Mouse (Mus musculus): ENCODE measurements around the gene Pcgf1.

Pcgf1 gene

DNA sequence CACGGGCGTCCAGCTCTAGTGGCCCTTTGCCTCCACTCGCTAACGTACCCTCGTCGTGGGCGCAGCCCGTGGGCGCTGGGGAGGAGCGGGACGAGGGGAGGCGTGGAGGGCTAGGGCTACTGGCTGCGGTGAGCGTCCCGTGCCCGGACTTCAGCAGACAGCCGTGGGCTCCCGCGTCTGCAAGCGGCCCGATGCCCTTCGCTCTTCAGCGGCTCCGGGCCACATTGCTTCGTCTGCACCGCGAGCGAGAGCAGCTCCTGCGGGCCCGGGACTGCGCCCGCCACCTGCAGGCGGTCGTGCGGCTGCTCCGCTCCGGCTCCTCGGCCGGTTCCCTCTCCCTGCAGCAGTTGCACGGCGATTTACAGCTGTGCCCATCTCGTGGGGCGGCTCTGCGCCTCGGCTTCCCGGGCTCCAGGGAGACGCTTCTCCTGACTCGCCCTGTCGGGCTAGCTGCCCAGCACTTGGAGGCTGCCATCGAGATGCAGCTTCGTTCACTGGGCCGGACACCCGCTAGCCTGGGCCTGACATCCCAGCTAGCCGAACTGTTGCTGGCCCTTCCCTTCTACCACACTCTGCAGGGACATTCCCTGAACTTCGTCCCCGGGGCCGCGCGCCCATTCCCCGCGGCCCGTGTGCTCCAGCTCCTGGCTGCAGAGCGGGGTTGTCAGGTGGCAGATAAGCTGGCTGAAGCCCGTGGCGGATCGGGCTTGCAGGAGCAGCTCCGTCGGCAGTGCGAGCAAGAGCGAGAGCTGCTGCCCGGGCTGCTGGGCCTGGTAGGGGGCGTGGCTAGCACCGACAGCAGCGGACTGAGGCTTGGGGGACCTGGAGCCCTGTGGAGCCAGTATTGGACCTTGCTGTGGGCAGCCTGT, 24.3 kb downstream of the Pcgf1 start:
- no peak for DNase-seq (ENCODE audit: low read depth, low spot score)

DNA sequence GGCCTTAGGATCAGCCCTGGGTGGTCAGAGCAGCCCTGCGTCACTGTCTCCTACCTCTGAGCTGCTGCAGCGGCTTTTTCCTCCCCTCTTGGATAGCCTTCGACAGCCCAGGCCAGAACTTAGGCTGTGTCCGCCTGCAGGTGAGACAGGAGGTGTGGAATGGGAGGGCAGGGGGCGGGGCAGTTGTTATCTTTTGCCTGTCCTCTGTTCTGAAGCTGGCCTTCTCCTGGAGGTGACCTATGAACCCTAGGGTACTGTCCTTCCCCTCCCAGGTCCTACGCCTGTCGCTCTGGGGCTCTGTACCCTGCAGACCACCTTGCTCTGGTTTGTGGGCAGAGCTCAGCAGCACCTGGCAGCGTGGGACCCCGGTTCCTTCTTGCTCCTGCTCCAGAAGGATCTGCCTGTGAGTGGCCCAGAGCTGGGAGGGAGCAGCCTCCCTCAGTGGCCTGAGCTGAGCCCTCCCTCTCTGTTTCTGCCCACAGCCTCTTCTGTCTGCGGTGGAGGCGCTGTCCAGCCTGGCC, 25.5 kb downstream of the Pcgf1 start:
- DNase-seq (ENCODE audit: low read depth, low spot score), result no peak

DNA sequence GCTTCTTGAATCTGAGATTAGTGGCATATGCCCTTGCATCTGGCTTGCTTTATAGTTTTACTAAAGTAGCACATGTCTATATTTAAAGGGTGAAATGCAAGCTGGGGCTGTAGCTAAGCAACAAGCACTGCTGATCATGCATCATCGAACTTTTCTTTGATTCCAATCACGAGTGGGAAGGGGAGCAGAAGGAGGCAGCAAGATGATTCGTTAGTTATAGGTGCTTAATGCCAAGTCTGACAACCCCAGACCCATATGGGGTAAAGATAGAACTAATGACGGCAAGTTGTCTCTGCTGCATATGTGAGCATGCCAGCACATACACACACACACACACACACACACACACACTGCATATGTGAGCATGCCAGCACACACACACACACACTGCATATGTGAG, 26.5 kb downstream of the Pcgf1 start:
- DNase-seq (ENCODE audit: low read depth, low spot score), result no peak

DNA sequence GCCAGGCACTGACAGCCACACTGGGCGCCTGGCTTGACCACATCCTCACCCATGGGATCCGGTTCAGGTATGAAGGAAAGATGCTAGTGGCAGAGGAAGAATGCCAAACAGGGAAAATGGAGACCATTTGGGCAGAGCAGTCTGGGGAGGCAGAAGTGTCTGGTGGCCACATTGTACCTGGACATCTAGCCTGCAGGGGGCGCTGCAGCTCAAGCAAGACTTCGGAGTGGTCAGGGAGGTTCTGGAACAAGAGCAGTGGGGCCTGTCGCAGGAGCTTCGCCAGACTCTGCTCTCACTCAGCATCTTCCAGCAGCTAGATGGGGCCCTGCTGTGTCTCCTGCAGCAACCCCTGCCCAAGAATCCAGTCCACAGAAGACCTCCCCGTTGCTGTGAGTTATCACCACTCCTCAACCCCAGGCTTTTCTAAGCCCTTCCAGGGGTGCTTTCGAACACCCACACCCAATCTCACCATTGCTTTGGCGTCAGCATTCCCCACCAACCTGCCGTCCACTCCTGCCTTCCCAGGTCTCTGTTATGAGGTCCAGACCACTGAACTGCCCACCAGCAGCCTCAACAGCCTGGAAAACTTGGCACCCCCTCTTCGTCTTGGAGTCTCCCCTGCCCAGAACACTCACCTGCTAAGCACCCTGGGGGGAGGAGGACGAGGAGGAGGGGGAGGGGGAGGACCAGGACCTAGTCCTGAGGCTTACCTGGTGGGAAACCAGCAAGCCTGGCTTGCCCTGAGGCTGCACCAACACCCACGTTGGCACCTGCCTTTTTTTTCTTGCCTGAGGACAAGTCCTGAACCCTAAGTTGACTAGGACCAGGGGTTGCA, 30.1 kb downstream of the Pcgf1 start:
- DNase-seq (ENCODE audit: low read depth, low spot score), result peak; percentile 73

DNA sequence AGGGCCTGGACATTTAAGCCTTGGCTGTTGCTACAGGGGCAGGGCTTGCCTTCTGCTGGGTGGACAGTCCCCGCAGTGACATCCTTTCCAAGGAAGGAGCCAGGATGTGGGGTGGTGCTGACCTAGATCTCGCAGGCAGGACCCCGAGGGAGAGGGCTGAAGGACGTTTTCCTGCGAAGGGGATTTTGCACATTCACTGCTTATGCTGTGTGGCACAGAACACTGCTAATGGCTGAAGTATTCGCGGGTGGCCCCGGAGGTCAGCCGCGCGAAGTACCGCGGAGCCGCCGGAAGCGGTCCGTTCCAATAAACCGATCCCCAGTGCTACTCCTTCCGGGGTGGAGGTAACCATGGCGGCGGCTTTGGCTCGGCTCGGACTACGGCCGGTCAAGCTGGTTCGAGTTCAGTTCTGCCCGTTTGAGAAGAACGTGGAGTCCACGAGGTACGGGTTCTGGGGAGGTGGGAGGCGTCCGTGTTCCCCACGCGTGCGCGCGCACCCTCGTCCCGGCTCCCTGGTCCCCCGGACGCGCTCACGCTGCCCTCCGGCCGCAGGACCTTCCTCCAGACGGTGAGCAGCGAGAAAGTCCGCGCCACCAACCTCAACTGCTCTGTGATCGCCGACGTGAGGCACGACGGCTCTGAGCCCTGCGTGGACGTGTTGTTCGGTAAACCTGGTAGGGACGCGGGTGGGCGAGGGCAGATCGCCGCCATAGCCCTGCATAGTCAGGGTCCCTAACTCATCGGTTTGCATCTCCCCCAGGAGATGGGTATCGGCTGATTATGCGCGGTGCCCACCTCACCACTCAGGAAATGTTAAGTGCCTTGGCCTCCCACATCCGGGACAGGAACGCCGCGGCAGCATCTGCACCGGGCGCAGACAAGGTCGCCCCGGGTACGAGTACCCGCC, 31.3 kb downstream of the Pcgf1 start, which contains the start of gene Mrpl53:
Gene Mrpl53, plus strand, starts transcription at position 279 of the 907 bp plus-strand sequence.
- DNase-seq (ENCODE audit: low read depth, low spot score), result no peak

DNA sequence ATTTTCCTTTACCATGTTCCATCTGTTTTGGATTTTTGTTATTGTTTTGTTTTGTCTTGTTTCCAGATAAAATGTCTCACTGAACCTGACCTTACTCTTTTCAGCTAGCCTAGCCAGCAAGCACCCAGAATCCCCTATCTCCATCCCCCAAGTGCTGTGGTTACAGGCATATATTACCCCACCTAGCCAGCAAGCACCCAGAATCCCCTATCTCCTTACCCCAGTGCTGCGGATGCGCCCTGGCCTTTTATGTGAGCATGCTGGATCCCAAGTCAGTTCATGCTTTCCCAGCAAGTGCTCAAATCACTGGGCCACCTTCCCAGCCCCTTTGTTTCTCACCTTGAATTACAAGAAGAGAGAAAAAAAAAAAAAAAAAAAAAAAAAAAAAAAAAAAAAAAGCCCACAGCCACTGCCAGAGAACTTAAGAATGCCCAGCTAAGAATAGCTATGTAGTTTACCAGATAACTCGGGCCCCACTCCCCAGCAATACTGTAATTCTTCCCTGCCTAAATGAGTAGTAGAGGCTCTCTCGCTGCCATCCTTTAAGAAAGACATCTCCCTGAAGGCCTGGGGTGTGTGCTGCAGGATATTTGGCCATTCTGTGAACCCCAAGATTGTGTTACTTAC, 34.0 kb downstream of the Pcgf1 start:
- no peak for DNase-seq (ENCODE audit: low read depth, low spot score)

DNA sequence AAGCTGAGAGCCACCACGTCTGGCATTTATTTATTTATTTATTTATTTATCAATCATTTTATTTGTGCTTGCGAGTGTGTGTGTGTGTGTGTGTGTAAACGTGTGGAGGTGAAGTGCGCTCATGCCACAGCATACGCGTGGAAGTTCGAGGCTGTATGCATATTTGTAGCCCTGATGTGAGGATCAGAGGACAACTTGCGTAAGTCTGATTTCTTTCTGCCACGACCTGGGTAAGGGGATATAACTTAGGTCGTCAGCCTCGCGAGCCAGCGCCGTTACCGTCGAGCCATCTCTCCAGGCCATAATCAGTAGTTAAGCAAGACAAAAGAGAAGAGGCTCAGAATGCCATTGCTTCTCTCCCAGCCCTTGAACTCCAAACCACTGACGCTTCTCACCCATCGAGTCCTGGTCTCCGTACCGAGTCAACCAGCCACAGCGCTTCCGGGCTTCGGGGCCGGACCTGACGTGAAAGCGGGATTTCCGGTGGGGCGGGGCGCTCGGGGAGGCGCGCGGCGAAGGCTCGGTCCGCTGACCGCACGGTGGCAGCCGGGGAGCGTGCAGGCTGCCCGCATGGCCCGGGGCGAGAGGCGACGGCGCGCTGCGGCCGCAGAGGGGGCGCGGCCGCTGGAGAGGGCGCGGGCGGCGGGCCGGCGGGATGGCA, 37.5 kb downstream of the Pcgf1 start, which contains the start of gene Mogs:
Gene Mogs, plus strand, starts transcription at position 486 of the 661 bp plus-strand sequence.
- DNase-seq (ENCODE audit: low read depth, low spot score), result peak; percentile 74

DNA sequence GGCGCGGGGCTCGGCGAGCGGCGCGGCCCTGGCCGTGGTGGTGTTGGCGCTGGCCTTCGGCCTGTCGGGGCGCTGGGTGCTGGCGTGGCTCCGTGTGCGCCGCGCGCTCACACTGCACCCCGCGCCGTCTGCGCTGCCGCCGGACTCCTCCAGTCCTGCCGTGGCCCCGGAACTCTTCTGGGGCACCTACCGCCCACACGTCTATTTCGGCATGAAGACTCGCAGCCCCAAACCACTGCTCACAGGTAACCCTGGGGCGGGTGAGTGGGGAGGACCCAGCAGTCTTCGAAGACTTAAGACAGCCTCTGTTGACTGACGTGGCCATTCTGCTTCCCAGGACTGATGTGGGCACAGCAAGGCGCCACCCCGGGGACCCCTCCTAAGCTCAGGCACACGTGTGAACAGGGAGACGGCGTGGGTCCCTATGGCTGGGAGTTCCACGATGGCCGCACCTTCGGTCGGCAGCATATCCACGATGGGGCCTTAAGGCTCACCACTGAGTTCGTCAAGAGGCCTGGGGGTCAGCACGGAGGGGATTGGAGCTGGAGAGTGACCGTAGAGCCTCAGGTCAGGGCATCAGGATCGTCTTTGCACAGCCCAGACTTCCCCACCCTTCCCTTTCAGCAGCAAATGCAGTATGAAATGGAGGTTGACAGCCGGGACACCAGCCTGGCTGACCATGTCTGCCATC, 38.2 kb downstream of the Pcgf1 start:
- DNase-seq (ENCODE audit: low read depth, low spot score), result no peak

DNA sequence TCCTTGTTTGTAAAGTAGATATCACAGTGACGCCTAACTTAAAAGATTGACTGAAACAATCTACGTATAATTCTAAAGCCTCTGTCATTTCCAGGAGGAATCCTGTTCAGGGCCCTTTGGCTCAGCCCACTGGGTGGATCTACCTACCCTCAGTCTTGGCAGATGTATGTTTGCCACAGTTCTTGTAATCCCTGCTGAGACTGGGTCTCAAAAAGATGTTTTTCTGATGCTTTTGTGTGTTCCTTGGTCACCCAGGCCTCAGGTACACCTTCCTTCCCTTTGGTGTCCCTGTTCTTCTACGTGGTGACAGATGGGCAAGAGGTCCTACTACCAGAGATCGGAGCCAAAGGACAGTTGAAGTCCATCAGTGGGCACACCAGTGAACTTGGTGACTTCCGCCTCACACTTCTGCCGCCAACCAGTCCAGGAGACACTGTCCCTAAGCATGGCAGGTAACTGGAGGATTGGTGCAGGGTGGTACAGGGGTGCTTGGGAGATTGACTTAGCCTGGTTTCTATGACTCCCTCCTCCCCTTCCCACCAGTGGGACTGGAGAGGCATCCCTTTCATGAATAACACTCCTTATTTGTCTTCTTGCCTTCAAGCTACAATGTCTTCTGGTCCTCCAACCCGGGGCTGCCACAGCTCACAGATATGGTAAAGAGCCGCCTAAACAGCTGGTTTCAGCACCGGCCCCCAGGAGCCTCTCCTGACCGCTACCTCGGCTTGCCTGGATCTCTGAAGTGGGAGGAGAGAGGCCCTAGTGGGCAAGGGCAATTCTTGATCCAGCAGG, 38.9 kb downstream of the Pcgf1 start:
- DNase-seq (ENCODE audit: low read depth, low spot score), result no peak

DNA sequence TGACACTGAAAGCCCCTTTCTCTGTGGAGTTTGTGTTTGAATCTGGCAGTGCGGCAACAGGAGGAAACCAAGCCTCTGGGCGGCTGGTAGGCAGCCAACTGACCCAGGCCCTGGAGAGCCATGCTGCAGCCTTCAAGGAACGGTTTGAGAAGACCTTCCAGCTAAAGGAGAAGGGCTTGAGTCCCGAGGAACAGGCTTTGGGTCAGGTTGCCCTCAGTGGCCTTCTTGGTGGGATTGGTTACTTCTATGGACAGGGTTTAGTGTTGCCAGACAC, 39.4 kb downstream of the Pcgf1 start:
- DNase-seq (ENCODE audit: low read depth, low spot score), result no peak

DNA sequence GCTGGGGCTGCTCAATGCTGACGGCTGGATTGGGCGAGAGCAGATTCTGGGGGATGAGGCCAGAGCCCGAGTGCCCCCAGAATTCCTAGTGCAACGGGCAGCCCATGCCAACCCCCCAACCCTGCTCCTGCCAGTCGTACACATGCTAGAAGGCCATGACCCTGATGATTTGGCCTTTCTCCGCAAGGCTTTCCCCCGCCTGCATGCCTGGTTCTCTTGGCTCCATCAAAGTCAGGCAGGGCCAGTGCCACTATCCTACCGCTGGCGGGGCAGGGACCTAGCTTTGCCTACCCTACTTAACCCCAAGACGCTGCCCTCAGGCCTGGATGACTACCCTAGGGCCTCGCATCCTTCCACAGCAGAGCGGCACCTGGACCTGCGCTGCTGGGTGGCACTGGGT, 39.9 kb downstream of the Pcgf1 start:
- DNase-seq (ENCODE audit: low read depth, low spot score), result no peak

DNA sequence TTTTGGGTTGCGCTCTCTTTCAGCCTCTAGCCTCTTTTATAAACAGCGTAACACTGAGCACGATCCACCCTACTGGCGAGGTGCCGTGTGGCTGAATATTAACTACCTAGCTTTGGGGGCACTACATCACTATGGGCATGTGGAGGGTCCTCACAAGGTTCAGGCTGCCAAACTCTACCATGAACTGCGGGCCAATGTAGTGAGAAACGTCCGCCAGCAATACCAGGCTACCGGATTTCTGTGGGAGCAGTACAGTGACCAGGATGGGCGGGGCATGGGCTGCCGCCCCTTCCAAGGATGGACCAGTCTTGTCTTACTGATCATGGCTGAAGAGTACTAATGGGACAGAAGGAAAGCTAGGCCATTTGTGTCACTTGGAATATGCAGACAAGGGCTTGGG, 40.7 kb downstream of the Pcgf1 start:
- DNase-seq (ENCODE audit: low read depth, low spot score), result no peak

DNA sequence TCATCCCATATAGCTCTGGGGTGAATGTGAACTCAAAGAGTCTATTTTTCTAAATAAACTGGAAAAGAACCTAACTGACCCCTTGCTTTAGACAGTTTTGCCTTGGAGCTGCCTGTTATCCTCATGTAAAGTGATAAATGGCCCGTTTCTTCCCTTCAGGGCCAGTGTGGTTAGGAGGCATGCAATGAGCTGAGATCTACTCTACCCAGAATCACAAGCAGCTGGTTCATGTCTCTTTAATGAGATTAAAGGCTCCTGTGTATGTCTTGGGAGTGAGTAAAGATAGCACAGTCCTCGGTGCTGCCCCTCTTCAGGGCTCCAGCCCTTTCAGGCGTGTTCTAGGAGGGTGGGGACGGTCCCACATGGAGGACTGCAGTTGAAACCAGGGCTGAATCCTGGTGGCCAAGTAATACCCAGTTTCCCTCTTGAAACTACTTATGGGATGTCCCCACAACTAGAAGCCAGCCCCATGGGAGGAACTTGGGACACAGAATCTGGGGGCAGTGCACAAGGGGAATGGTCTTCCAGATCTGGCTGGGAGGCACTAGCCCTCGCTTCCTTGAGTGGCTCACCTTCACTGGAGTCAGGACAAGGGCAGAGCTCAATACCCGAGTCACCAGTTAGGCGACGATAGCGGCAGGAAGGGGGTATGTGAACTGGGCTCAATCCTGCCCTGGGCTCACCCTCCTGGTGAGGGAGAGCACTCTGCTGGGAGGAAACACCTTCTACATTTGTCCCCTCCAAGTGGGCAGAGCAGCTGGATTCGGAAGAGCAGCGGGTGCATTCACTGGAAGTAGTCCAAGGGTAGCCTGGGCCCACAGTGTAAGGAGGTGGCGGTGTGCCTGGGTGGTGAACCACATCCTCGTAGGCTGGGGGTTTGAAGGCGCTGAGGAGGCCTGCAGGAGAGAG, 41.4 kb downstream of the Pcgf1 start:
- no peak for DNase-seq (ENCODE audit: low read depth, low spot score)

DNA sequence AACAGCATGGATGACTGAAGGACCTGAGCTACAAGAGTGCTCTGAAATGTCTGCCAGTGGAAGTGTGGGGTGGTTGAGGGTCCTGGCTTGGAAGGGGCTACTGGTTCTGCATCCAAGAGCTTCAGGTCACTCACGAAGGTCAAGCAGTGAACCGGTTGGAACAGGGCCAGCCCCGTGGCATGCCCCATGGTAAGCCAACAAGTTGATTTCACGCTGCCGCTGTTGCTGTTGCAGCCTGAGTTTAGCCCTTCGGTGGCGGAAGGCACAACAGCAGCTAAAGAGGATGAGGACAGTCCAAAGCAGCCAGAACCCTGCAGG, 42.0 kb downstream of the Pcgf1 start:
- DNase-seq (ENCODE audit: low read depth, low spot score), result no peak

DNA sequence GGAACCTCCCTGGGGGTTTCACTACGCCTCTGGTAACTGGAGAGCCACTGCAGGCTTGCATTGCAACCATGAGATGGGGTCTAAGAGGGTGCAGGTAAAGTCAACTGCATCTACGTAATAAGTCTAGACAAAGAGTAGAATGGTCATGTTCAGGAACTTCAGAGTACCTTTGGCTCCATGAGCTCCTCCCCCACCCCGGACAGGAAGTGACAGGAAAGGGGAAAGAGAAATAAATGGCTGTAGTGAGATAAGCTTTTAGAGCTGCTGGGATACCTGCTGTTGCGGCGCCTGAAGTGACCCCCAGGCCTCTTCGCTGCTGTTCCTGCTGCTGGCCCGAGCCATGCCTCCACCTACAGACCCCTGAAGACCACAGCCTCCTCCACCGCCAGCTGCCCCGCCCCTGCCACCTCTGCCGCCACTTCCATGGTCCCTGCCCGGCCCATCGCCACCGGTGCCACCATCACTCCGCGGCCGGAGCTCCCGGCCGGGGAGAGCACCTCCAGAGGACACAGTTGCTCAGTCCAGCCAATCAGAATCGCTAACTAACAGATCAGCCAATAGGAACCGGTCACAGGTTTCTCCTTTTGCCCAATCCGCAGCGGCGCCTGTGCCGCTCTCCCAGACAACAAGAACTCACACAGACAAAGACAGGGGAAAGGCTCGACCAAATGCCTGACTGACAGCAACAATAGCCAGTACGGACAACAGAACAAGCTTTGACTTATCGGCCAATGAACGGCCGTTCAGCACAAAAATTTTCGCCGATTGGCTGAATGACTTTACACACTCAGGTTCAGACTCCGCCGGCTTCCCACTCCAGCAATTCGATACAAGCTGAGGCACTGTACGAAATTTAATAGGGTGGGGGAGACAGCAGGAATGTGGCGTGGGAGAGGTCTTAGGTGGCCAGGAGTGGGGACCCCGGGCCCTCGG, 43.5 kb downstream of the Pcgf1 start, which contains the start of gene Wbp1:
Gene Wbp1, minus strand, starts transcription at position 630 of the 933 bp plus-strand sequence.
- DNase-seq (ENCODE audit: low read depth, low spot score), result peak; percentile 92

DNA sequence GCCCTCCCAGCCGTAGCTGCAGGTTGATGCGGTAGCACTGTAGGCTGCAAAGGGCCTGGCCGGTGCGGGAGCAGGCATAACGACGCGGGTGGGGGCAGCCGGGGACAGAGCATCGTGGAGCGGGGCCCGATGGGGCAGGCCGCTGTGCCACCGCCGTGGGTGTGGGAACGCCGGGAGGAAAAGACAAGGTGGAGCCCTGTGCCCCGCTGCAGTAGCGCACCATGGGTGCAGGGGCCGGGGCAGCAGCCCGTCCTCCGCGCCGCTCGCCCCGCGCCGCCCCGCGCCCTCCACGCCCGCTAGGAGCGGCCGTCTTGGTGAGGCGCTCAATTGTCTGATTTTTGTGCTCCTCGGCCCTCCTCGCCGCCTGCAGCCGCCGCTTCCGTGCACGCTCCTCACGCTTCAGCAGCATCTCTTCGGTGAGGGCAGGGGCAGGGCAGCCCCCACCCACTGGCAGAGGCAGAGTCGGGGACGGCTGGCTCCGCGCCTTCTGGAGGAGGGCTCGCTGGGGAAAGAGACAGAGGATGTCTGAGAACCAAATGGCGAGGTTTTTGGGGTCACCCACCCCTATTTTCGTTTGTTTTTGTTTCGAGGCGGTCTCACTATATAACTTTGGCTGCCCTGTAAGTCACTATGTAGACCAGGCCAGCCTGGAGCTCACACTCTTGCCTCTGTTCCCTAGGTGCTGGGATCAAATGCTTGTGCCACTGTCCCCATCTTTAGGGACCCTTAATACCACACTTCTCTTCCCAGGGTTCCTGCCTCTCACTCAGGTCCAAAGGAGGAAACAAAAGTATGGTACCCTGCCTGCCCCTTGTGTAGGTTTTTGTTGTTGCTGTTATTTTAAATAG, 44.4 kb downstream of the Pcgf1 start:
- DNase-seq (ENCODE audit: low read depth, low spot score), result no peak

All from c-Kit-negative CD71-positive TER-119-positive erythroid progenitor cells, embryonic 14.5 days (primary cell).